Mouse (Mus musculus) liver, embryonic 11.5 days (tissue): ENCODE results near the gene Chpt1. TPM values are rescaled to one million over a fixed set of nuclear protein-coding genes. Genes with fewer than 3 reads are reported as not detected.

Experiments used
- ATAC-seq: fragments of 200-750 bp; cut with Nextera tagmentation; replicated peaks from 2 replicates; pipeline ENCODE4 v1.8.0; 2017; ENCODE audit warnings: moderate number of reproducible peaks, mild to moderate bottlenecking, moderate TSS enrichment, moderate library complexity; ENCODE audit not compliant: low FRiP score
- DNase-seq: peaks from one replicate; pipeline ENCODE4 v3.0.0-alpha.2; 2017; ENCODE audit warnings: low spot score
- H3K27ac ChIP-seq: fragments of 300-500 bp; sonication (generic); 2 replicates; pipeline ENCODE4 v1.5.1; 2014; ENCODE audit warnings: mild to moderate bottlenecking, low read depth, low read length, control low read depth
- H3K27me3 ChIP-seq: fragments of 300-500 bp; sonication (generic); replicated peaks from 2 replicates; pipeline ENCODE4 v1.6.1; 2014; ENCODE audit warnings: low read length, mixed read lengths; ENCODE audit not compliant: control insufficient read depth, insufficient read depth
- H3K36me3 ChIP-seq: fragments of 300-500 bp; sonication (generic); 2 replicates; pipeline ENCODE4 v1.6.1; 2014; ENCODE audit warnings: mild to moderate bottlenecking, low read length, moderate library complexity, mixed read lengths; ENCODE audit not compliant: control insufficient read depth, insufficient read depth
- H3K4me1 ChIP-seq: fragments of 300-500 bp; sonication (generic); replicated peaks from 2 replicates; pipeline ENCODE4 v1.6.1; 2014; ENCODE audit warnings: low read length, mixed read lengths; ENCODE audit not compliant: control insufficient read depth, insufficient read depth
- H3K4me2 ChIP-seq: fragments of 300-500 bp; sonication (generic); 2 replicates; pipeline ENCODE4 v1.6.1; 2014; ENCODE audit warnings: mild to moderate bottlenecking, control low read depth, moderate library complexity
- H3K4me3 ChIP-seq: fragments of 300-500 bp; sonication (generic); 2 replicates; pipeline ENCODE4 v1.5.1; 2014; ENCODE audit warnings: low read depth, low read length, control low read depth
- H3K9ac ChIP-seq: fragments of 300-500 bp; sonication (generic); 2 replicates; pipeline ENCODE4 v1.6.1; 2014; ENCODE audit warnings: low read depth, low read length, control low read depth
- H3K9me3 ChIP-seq: fragments of 300-500 bp; sonication (generic); 2 replicates; pipeline ENCODE4 v1.6.1; 2016; ENCODE audit warnings: low read length, inconsistent platforms, mixed read lengths; ENCODE audit not compliant: control insufficient read depth
- WGBS: fragments of 180-500 bp; shearing (Covaris S2); extraction: QIAGEN DNeasy Blood & Tissue Kit; methylation state at CpG from one replicate; pipeline ENCODE4 v1.1.7; 2014; 5-methylcytosine and 5-hydroxymethylcytosine counted together
- polyA plus RNA-seq: library from polyadenylated mRNA; unstranded; fragments of >200 nt; fragmentation: Nextera tagmentation; extraction: Ambion mirVana; gene quantifications from 2 replicates; pipeline ENCODE4 v1.2.1, GENCODE M21; 2014

Chpt1 gene
- polyA plus RNA-seq, 1 experiment from 2014 or later = 12.0 TPM

DNA sequence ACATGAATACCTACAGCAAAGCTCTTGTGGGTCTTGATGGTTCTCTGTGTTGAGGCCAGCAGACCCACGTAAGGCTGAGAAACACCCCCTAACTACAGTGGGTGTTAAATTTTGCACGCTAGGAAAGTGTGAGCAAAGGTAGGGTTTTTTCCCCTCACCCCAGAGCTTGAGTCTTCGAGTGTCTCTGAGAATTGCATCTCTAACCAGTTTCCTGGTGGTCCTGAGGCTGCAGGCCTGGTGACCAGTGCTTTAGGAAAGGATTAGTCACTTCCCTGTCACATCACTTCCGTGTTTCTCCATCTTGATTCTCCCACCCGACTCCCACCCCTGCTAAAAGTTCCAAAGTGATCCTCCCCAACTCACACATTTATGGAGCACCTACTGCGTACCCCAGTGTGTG, 99.7 kb downstream of the Chpt1 start:
- Histone ChIP-seq H3K4me1 (no peaks in the 10 kb centered on the region), H3K4me3 (no peak overlapping the region), H3K9me3 (no peaks in the 10 kb centered on the region), H3K27ac (no peak overlapping the region), H3K36me3 (no peaks in the 10 kb centered on the region), H3K4me2 (no peak overlapping the region), H3K27me3 (no peaks in the 10 kb centered on the region), H3K9ac (no peak overlapping the region)
- DNase-seq = no peak
- 71% methylated on average over 6 of the region's 6 CpGs for WGBS
- ATAC-seq = no peak

DNA sequence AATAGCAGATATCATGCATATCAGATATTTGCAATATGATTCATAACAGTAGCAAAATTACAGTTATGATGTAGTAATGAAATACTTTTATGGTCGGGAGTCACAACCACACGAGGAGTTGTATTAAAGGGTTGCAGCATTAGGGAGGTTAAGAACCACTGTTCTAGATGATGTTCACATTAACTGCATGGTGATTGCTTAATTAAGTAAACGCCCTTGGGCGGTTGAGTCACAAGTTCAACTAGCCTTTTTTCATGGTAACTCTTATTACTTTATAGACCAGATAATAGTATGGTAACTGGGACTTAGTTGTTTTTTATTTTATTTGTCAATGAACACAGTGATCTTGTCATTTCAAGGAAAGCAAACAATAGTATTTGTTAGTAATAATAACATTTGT, 100.9 kb downstream of the Chpt1 start:
- no peak overlapping the region for H3K27ac ChIP-seq
- H3K4me2 ChIP-seq = no peak overlapping the region
- H3K9me3 ChIP-seq = no peaks in the 10 kb centered on the region
- H3K4me1 ChIP-seq = no peaks in the 10 kb centered on the region
- WGBS = 91% methylated on average over 4 of the region's 4 CpGs
- ATAC-seq (no peak), DNase-seq (no peak)
- no peaks in the 10 kb centered on the region for H3K36me3 ChIP-seq
- no peaks in the 10 kb centered on the region for H3K27me3 ChIP-seq
- no peak overlapping the region for H3K4me3 ChIP-seq
- H3K9ac ChIP-seq = no peak overlapping the region

Other genes starting within 250 kb of the Chpt1 start
- 0.99 and 1.0 TPM in 2 replicates for gene Dram1, start 125.0 kb downstream of the Chpt1 start, polyA plus RNA-seq
- 10.1 and 11.4 TPM in 2 replicates for gene Gnptab, start 124.9 kb downstream of the Chpt1 start, polyA plus RNA-seq
- gene Sycp3, start 44.5 kb downstream of the Chpt1 start, polyA plus RNA-seq = not detected in 2 replicates
- 0.10 and 1.1 TPM in 2 replicates for gene Mybpc1, start 101.1 kb upstream of the Chpt1 start, polyA plus RNA-seq
- gene Spic, start 180.9 kb upstream of the Chpt1 start, polyA plus RNA-seq = 2.1 and 3.1 TPM in 2 replicates
- 117 and 124 TPM in 2 replicates for gene Arl1, start 226.8 kb upstream of the Chpt1 start, polyA plus RNA-seq